Mouse (Mus musculus) T-helper 2 cell (primary cell): ENCODE results near the gene Exoc6b.

Source experiments
- in situ Hi-C: fragments of 300-600 bp; cut with MboI, MseI; formaldehyde crosslinking; loops from one replicate; pipeline ENCODE4 v1.15.1; 2025; ENCODE audit warnings: high pct_unique_total_duplicates

The Exoc6b gene

DNA sequence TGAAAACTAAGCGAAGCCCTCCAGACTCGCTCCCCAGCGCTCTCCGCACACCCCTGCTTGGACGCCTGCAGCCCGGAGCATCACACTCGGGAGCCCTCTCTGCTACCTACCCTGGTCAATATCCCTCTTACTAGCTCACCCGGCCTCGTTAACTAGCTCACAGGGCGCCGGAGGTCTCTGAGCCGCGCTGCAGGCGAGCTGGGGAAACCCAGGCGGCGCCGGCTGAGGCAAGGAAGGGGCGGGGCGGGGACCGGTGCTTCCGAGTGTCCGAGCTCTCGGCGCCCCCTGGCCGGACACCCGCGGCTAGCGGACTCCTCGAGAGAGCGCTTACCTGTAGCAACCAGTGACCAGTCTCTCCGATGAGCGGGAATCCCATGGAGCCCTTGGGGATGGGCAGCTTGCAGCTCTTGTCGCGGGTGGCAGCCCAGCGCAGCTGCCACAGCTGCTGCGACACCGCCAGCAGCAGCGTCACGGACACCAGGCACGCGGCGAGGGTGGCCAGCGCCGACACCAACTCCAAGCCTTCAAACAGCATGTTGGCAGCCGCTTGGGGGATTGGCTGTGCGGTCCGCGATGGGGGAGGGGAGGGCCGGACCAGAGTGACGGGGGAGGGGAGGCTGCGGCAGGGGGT lies 481.7 kb downstream of the Exoc6b start:
- in situ Hi-C loops: loop anchor here (10.0 kb wide), 1 partner anchor 317 kb away; no protein-coding TSS in a partner anchor

DNA sequence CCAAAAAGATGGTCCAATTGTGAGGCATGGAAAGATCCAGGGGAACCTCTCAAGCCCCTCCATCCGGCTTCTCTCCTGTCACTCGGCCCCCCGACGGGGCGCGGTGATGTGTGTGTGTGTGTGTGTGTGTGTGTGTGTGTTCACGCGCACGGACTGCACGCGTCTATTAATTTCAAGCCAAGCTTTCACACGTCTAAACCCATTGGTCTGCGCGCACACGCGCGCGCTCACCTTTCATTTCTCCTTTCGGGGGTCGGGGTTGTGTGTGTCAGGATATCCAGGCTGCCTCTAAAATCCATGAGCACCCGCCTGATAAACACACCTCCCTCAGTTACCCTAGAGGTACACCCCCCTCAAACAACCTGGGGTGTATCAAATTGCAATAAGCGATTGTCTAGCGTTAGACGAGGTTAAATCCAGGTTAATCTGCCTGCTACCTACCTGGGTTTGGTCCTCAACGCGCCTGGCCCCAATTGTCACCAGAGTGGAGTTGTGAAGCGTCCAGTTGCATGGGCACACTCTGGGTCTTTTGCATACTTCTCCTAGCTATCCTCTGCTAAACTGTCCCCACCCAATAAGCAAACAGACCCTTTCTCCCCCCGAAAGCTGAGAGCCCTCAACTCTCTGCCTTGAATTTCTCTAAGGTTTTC lies 482.6 kb downstream of the Exoc6b start:
- in situ Hi-C loops: loop anchor here (10.0 kb wide), 1 partner anchor 318 kb away; no protein-coding TSS in a partner anchor

DNA sequence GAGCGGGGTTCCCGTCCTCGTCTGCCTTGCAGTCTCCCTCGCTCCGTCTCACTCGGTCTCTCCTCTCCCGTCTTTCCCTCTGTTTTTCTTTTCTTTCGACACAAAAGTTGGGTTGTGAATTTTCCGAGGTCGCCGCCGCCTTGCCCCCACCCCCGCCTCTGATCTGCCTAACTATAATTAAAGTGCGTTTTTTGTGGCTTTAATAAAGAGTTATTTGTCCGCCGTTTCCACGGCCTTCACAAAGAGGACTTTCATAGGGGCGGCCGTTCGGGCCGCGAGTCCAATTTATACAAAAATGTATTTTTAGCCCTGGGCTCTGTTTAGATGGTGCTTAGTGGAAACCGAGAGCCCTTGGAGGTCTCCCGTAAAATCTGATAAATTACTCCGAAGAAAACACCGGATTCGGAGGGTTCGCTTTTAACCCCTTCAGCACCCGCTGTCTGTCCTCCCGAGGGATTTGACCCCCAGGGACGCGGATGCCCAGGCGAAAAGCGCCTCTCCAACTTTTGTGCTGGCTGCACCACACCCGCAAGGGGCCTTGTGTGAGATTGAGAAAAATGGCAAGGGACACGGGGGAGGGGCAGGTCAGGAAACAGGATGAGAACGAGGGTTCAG lies 483.5 kb downstream of the Exoc6b start:
- in situ Hi-C loops: loop anchor here (10.0 kb wide), 1 partner anchor 319 kb away; no protein-coding TSS in a partner anchor

DNA sequence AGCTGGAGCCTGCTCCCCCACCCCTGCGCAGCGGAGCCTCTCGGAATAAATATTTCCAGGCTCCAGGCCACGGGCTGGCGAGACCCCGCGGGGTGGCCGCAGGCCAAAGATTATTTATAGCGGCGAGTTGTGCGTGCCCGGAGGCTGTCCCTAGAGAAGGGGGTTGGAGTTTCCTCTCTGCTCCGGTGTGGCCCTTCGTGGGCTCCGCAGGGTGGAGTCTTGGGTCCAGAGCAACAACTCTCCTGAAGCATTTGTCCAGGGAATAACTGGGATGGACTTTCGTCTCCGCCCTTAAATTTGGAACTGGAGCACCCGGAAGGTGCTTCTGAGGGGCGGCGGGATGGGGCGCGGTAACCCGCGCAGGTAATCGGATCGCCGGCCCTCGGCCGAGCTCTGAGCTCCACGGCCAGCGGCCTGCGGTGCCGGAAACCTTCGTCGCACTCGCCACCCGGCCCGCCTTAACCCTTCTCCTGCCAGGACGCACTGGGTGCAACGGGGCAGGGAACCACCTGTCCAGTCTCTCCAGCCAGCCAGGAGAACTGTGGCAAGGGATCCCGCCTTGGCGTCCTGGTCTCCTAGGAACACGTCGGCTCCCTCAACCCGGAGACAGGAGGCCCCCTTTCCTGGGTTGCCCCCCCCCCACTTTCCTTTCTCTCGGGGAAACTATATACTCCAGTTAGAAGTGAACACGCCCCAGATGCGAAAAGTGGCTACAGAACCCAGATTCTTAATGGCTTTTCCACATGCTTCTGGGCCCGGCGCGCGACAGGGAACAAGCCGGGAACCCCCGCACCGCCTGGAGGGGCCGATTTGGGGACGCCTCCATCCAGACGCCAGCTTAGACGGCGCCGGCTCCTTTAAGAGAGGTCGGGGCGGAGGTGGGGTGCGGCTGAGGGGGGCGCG lies 484.3 kb downstream of the Exoc6b start:
- in situ Hi-C loops: loop anchor here (10.0 kb wide), 1 partner anchor 320 kb away; no protein-coding TSS in a partner anchor

DNA sequence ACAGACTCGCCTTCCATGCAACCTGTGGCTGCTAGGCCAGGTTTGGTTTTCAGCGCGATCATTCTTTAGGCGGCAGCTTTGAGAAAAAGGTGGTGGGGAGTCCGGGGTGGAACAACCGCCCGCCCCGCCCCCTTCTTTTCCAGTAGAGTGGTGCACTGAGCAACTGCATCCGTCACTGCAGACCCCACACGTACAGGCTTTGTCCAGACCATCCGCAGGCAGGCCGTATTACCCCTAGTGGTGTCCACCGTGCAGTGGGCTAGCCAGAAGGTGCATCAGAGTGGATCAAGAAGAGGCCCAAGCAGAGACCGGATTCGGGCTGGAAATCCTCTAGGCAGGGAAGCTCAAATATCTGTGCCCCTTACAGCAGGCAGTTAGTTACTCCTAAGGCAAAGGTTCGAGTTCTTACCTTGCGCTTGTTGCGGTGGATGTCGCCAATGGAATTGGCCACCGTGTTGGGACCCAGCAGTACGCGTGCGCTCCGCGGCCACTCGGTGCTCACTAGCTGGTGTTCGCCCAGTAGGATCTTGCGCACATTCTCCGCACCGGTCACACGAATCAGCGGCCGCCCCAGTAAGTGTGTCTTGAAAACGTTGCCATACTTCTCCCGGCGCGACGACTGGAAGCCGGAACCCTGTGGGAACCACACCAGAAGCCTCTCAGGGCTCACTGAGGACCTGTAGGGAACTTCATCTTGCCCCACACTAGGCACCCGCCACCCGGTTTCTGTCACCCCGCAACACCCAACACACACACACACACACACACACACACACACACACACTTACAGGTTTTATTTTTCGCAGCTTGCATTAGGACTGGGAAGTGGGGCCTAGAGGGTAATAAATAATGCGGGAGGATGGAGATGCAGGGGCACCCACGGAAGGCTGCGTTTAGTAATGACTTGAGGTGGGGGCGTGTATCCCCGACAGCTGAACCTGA lies 485.2 kb downstream of the Exoc6b start:
- in situ Hi-C loops: loop anchor here (10.0 kb wide), 1 partner anchor 321 kb away; no protein-coding TSS in a partner anchor

DNA sequence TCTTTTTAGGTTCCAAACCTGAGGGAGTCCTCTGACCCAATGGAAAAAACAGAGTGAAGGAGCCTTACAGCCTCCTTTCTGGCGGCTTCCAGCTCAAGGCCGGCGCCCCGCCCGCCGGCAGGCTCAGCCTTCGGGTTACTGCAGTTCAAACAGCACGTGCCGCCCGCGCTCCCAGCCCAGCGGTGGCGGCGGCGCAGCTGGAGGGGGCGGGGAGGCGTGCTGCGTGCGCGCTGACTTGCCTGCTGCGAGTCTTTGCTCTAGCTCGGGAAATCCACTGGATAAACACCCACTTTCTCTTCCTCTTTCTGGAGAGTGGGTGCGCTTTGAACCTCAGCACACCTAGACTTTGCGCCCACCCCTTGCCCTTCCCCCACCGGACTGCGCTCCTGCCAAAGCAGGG lies 485.9 kb downstream of the Exoc6b start:
- in situ Hi-C loops: loop anchor here (10.0 kb wide), 1 partner anchor 321 kb away; no protein-coding TSS in a partner anchor

DNA sequence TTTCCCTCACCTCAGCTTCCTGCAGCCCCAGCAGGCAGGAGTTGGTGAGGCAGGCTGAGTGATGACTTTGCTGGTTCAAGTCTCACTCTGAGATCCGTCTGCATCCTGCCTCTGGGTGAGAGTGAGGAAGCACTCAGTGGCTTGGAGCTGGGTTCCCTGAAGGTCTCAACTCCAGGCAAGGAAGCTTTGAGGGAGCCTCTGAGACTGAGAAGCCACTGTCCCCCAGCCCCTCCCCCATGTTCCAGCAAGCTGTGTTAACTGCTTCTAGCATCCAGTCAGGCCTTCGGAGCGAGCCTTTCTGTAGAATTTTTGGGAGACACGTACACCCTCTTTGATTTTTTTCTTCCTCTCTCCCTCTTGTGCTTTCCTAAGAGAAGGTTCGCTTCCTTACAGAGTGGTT lies 486.5 kb downstream of the Exoc6b start:
- in situ Hi-C loops: loop anchor here (10.0 kb wide), 1 partner anchor 322 kb away; no protein-coding TSS in a partner anchor

DNA sequence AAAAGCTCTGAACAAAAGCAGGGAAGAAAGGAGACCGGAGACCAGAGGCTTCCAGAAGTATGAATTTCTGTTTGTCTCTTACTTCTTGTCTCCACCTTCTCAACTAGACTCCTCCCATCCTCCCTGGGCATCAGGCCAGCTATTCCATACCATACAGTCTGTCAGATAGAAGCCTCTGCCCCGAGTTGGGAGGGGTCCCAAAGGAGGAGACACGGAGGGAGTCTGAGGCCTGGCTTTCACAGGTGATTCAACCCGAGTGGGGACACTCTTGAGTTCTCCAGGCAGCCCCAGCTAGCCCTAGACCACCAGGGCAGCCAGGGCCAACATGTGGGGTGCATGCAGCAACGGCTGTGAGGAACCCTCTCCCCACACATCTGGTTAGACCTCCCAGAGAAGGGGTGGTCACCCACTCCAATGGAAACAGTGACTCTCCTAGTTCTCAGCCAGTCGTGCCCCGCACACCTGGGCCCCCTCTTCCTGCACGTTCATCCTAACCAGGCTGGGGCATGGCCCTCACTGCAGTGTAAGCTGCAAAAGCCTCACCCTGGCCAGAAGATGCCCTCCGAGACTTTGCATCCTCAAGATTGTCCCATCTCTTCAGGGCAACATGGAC lies 487.4 kb downstream of the Exoc6b start:
- in situ Hi-C loops: loop anchor here (10.0 kb wide), 1 partner anchor 323 kb away; no protein-coding TSS in a partner anchor

DNA sequence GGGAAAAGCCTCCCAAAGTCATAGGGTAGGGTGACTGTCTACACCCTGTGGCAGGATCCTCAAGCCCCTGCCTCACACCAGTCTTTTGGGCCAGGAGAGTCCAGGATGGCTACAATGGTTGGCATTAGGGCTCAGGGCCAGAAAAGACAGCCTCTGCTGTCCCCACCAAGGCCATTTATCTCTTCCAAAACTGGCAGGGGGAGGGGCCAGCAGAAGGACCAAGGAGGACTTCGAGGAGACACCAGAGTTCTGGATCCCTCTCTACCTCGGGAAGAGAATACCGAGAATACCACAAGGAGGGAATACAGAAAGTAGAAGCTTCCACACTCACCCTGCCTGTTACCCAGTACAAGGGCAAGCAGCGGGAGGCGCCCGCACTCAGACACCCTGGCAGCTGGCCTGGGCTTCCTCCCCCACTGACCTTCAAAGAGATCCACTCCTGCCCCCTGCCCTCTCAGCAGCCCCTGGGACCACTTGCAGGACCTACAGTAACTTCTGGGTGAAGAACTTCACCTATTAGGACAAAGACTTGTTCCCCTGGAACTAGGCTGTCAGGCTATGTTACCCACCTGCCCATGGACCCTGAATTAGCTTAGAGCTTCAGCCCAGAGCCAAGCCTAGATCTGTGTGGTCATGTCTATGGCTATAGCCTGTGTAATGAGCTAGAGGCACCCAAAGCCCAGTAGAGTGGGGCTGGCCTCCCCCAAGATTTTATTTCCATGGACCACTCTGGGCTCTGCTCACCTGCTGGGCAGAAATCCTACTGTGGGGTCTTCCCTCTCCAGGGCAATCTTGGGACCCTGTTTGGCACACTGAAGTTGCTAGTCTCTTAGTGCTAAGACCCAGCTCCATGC lies 488.1 kb downstream of the Exoc6b start:
- in situ Hi-C loops: loop anchor here (10.0 kb wide), 1 partner anchor 324 kb away; no protein-coding TSS in a partner anchor

DNA sequence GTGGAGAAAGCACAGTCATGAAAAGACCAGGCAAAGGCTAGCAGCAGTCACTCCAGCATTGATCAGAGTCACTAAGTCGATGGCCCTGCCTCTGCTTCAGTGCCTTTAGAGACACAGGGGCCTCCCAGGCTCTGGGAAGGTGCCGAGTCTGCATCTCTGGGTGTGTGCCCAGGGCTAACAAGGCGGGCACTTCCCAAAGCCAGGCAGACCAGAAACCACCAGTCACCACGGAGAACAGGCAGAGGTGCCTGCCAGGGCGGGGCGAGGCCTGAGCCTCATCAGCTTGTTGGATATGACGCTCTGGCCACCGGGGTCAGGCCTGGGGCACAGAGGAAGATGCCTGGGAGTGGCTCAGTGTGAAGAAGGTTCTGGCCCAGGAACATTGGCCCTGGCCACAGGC lies 489.8 kb downstream of the Exoc6b start:
- in situ Hi-C loops: no loop called here

DNA sequence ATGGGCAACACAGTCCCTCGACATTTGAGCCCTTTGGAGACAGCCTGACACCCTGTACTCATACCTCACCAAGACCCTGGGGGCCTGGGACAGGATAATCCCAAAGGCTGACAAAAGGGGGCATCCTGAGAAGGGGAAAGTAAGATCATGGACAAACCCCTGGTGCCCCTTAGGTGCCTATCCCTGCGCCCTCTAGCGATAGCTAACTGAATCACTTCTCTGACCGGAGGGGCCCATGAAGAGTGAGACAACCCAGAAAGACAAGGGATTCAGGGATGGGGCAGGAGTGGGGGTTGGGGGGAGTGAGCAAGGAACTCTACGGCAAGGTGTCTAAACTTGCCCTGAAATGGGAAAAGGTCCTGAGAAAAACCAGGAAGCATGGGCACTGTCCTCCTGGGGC lies 490.4 kb downstream of the Exoc6b start:
- in situ Hi-C loops: no loop called here

DNA sequence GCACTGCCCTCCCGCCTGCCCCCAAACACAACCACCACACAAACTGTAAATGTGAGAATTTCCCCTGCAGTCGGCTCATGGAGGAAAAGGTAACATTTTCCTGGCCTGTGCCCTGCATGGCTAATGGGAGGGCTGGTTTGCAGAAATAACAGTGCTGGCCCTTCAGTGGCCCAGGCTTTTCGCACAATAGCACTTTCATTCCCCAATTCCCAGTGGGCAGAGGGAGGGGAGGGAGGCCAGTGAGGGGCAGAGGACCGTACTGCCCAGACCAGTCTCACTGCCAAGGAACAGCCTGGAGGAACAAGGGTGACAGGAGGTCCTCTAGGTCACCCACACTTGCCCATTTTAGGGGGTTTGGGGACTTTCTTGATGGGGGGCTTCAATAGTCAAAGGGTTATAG lies 491.4 kb downstream of the Exoc6b start:
- in situ Hi-C loops: no loop called here

DNA sequence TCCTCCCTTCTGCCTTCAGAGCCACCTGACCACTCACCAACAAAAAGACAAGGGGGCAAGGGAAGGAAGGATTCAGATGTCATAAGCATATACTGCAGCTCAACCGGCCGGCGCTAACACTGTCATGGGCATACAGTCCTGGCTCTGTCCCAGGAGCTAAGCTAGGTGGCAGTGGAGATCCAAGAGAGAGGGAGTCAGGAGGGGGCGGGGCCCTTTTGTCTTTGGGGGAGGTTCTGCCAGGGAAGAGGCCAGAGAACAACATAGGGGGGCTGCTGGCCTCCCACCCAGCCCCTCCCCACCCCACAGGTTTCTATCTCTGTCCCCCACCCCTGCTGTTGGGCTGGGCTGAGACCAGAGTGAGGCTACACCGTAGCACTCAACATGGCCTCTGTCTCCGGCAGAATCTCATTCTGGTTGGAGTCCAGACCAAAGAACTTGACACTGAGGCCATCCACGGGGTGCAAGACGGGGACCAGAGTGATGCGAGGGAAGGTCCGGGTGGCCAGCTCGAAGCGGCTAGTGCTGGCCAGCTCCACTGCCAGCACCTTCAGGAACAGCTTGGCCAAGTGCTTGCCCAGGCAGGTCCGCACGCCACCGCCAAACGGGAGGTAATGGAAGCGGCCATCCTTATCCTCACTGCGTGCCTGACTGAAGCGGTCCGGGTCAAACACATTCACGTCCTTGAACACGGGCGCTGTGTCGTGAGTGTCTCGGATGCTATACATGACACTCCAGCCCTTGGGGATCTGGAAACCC lies 495.2 kb downstream of the Exoc6b start:
- in situ Hi-C loops: loop anchor here (5.0 kb wide), 1 partner anchor 67 kb away; no protein-coding TSS in a partner anchor

DNA sequence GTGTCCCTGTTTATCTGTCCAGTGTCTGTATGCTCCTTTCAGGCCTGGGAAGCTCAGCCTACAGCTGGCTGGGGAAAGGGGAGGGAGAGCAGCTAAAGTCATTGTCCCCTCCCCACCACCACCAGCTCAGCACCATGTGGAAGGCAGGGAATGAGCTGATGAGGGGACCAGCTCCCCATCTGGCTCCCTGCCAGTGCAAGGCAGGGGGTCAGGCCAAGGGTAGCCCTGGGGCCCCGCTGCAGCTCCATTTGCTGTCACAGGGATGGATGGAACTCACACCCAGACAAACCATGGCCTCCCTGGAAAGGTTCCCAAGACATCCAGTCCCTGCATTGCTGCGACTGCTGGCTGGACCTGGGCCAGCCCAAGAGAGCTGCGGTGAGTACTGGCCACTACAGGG lies 499.3 kb downstream of the Exoc6b start:
- in situ Hi-C loops: loop anchor here (5.0 kb wide), 1 partner anchor 63 kb away; no protein-coding TSS in a partner anchor

DNA sequence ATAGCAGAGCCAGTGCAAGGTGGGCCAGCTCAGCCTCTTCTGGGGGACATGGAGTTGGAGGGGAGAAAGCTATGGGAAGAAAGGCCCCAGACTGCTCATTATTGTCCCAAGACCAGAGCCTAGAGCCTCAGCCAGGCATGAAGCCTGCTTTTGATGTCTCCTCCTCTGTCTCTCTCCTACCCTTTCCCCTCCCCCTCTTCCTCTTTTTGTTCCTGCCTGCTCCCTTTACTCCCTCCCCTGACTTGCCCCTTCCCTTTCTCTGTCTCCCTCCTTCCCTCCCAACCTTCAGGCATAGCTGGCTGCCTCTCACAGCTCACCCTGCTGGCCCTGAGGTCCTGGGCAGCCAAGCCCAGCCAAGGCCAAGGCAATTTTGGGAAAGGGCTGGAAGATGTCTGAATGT lies 499.7 kb downstream of the Exoc6b start:
- in situ Hi-C loops: no loop called here

DNA sequence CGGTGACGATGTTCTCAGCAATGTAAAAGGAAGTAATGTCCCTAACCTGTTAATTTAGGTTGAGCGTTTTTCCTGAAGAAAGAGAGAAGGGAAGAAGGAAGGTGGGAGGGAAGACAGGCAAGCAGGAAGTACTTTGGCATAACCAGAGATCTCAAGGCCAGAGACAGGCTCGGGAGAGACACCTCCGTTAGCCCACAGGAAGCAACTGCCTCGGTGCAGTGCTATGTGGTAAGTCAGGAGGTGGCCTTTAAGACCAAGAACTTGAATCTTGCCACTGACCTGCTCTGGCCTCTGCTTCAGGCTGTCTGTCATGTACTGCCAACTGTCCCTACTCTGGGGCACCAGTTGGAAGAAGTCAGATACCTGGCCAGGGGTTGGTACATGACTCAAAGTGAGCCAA lies 500.4 kb downstream of the Exoc6b start:
- in situ Hi-C loops: no loop called here
